Mouse (Mus musculus): ENCODE data around the gene Scrn3. TPM values are rescaled to one million over a fixed set of nuclear protein-coding genes. Genes with fewer than 3 reads are reported as not detected.

Scrn3 gene
- polyA plus RNA-seq, 1 experiment from 2014 or later, result 9.8 TPM

GRCm38 (mm10) chr2:73343701-73344100 lies 31.3 kb downstream of the Scrn3 start:
- no peaks in the 10 kb centered on the region for H3K27me3 ChIP-seq (replicated peaks)
- 96% methylated on average over 5 of the region's 5 CpGs for WGBS
- no peak overlapping the region for H3K4me2 ChIP-seq
- no peak overlapping the region for H3K9ac ChIP-seq (replicated peaks)
- no peaks in the 10 kb centered on the region for H3K36me3 ChIP-seq
- no peak for ATAC-seq (ENCODE audit: low FRiP score)
- 0 out of 2 replicates have a peak, but pooled peaks cover 3% of the 10 kb centered on the region for H3K4me1 ChIP-seq
- no peak overlapping the region for H3K27ac ChIP-seq (replicated peaks)
- no peak overlapping the region for H3K4me3 ChIP-seq (replicated peaks)
- no peaks in the 10 kb centered on the region for H3K9me3 ChIP-seq (replicated peaks)

- Histone ChIP-seq H3K9ac (replicated peaks) (no peak overlapping the region), H3K4me2 (no peak overlapping the region), H3K27ac (replicated peaks) (no peak overlapping the region), H3K9me3 (replicated peaks) (no peaks in the 10 kb centered on the region), H3K4me1 (0 out of 2 replicates have a peak, but pooled peaks cover 3% of the 10 kb centered on the region), H3K27me3 (replicated peaks) (no peaks in the 10 kb centered on the region), H3K36me3 (no peaks in the 10 kb centered on the region), H3K4me3 (replicated peaks) (no peak overlapping the region)
- 90% methylated on average over 4 of the region's 4 CpGs for WGBS
- ATAC-seq (ENCODE audit: low FRiP score), result no peak
Observed at GRCm38 (mm10) chr2:73345204-73345603, 32.8 kb downstream of the Scrn3 start.

- H3K36me3 ChIP-seq, result no peaks in the 10 kb centered on the region
- ATAC-seq (ENCODE audit: low FRiP score), result no peak
- no peak overlapping the region for H3K27ac ChIP-seq (replicated peaks)
- no peak overlapping the region for H3K4me2 ChIP-seq
- 54% methylated on average over 13 of the region's 13 CpGs for WGBS
- H3K4me1 ChIP-seq, result 0 out of 2 replicates have a peak, but pooled peaks cover 3% of the 10 kb centered on the region
- no peaks in the 10 kb centered on the region for H3K27me3 ChIP-seq (replicated peaks)
- H3K9me3 ChIP-seq (replicated peaks), result no peaks in the 10 kb centered on the region
- no peak overlapping the region for H3K9ac ChIP-seq (replicated peaks)
- no peak overlapping the region for H3K4me3 ChIP-seq (replicated peaks)
Observed at GRCm38 (mm10) chr2:73346345-73347086, 34.1 kb downstream of the Scrn3 start.

- Histone ChIP-seq H3K9me3 (replicated peaks) (no peaks in the 10 kb centered on the region), H3K27ac (replicated peaks) (no peak overlapping the region), H3K36me3 (no peaks in the 10 kb centered on the region), H3K27me3 (replicated peaks) (no peaks in the 10 kb centered on the region), H3K9ac (replicated peaks) (no peak overlapping the region), H3K4me3 (replicated peaks) (no peak overlapping the region), H3K4me2 (no peak overlapping the region), H3K4me1 (0 out of 2 replicates have a peak, but pooled peaks cover 3% of the 10 kb centered on the region)
- no peak for ATAC-seq (ENCODE audit: low FRiP score)
- 69% methylated on average over 6 of the region's 6 CpGs for WGBS
Observed at GRCm38 (mm10) chr2:73347136-73347535, 34.7 kb downstream of the Scrn3 start.

- ATAC-seq (ENCODE audit: low FRiP score), result no peak
- H3K4me2 ChIP-seq, result no peak overlapping the region
- H3K9ac ChIP-seq (replicated peaks), result no peak overlapping the region
- H3K27me3 ChIP-seq (replicated peaks), result no peaks in the 10 kb centered on the region
- no peaks in the 10 kb centered on the region for H3K9me3 ChIP-seq (replicated peaks)
- WGBS, result 58% methylated on average over 9 of the region's 9 CpGs
- 0 out of 2 replicates have a peak, but pooled peaks cover 3% of the 10 kb centered on the region for H3K4me1 ChIP-seq
- no peak overlapping the region for H3K4me3 ChIP-seq (replicated peaks)
- no peaks in the 10 kb centered on the region for H3K36me3 ChIP-seq
- no peak overlapping the region for H3K27ac ChIP-seq (replicated peaks)
Observed at GRCm38 (mm10) chr2:73347766-73348165, 35.4 kb downstream of the Scrn3 start.

- Histone ChIP-seq H3K4me1 (0 out of 2 replicates have a peak, but pooled peaks cover 3% of the 10 kb centered on the region), H3K4me2 (no peak overlapping the region), H3K9ac (replicated peaks) (no peak overlapping the region), H3K27ac (replicated peaks) (no peak overlapping the region), H3K36me3 (no peaks in the 10 kb centered on the region), H3K27me3 (replicated peaks) (no peaks in the 10 kb centered on the region), H3K4me3 (replicated peaks) (no peak overlapping the region), H3K9me3 (replicated peaks) (no peaks in the 10 kb centered on the region)
- WGBS, result 90% methylated on average over 6 of the region's 6 CpGs
- ATAC-seq (ENCODE audit: low FRiP score), result no peak
Observed at GRCm38 (mm10) chr2:73348221-73348620, 35.8 kb downstream of the Scrn3 start.

GRCm38 (mm10) chr2:73351496-73351895 lies 39.1 kb downstream of the Scrn3 start:
- no peaks in the 10 kb centered on the region for H3K27me3 ChIP-seq (replicated peaks)
- 56% methylated on average over 5 of the region's 5 CpGs for WGBS
- H3K27ac ChIP-seq (replicated peaks), result no peak overlapping the region
- ATAC-seq (ENCODE audit: low FRiP score), result no peak
- H3K9ac ChIP-seq (replicated peaks), result no peak overlapping the region
- H3K4me2 ChIP-seq, result no peak overlapping the region
- H3K4me1 ChIP-seq, result 0 out of 2 replicates have a peak, but pooled peaks cover 3% of the 10 kb centered on the region
- H3K4me3 ChIP-seq (replicated peaks), result no peak overlapping the region
- peaks cover 8% of the 10 kb centered on the region for H3K36me3 ChIP-seq
- H3K9me3 ChIP-seq (replicated peaks), result no peaks in the 10 kb centered on the region

- no peak overlapping the region for H3K4me3 ChIP-seq (replicated peaks)
- H3K4me1 ChIP-seq, result 0 out of 2 replicates have a peak, but pooled peaks cover 3% of the 10 kb centered on the region
- no peak for ATAC-seq (ENCODE audit: low FRiP score)
- H3K9me3 ChIP-seq (replicated peaks), result no peaks in the 10 kb centered on the region
- H3K4me2 ChIP-seq, result no peak overlapping the region
- peaks cover 13% of the 10 kb centered on the region for H3K36me3 ChIP-seq
- no peak overlapping the region for H3K27ac ChIP-seq (replicated peaks)
- no peak overlapping the region for H3K9ac ChIP-seq (replicated peaks)
- no peaks in the 10 kb centered on the region for H3K27me3 ChIP-seq (replicated peaks)
- WGBS, result 59% methylated on average over 7 of the region's 7 CpGs
Observed at GRCm38 (mm10) chr2:73351927-73352374, 39.5 kb downstream of the Scrn3 start.

GRCm38 (mm10) chr2:73357004-73357403 lies 44.6 kb downstream of the Scrn3 start:
- Histone ChIP-seq H3K27me3 (replicated peaks) (no peaks in the 10 kb centered on the region), H3K4me1 (no peaks in the 10 kb centered on the region), H3K9me3 (replicated peaks) (no peaks in the 10 kb centered on the region), H3K27ac (replicated peaks) (no peak overlapping the region), H3K4me2 (no peak overlapping the region), H3K9ac (replicated peaks) (no peak overlapping the region), H3K36me3 (peaks cover 21% of the 10 kb centered on the region), H3K4me3 (replicated peaks) (no peak overlapping the region)
- ATAC-seq (ENCODE audit: low FRiP score), result no peak
- 79% methylated on average over 18 of the region's 18 CpGs for WGBS

- ATAC-seq (ENCODE audit: low FRiP score), result no peak
- Histone ChIP-seq H3K4me1 (no peaks in the 10 kb centered on the region), H3K4me2 (no peak overlapping the region), H3K27ac (replicated peaks) (no peak overlapping the region), H3K27me3 (replicated peaks) (no peaks in the 10 kb centered on the region), H3K36me3 (peaks cover 30% of the 10 kb centered on the region), H3K4me3 (replicated peaks) (no peak overlapping the region), H3K9me3 (replicated peaks) (no peaks in the 10 kb centered on the region), H3K9ac (replicated peaks) (no peak overlapping the region)
- 97% methylated on average over 5 of the region's 5 CpGs for WGBS
Observed at GRCm38 (mm10) chr2:73359941-73360340, 47.5 kb downstream of the Scrn3 start.

- WGBS, result 84% methylated on average over 2 of the region's 2 CpGs
- Histone ChIP-seq H3K9me3 (replicated peaks) (no peaks in the 10 kb centered on the region), H3K9ac (replicated peaks) (no peak overlapping the region), H3K4me2 (no peak overlapping the region), H3K36me3 (peaks cover 28% of the 10 kb centered on the region), H3K27me3 (replicated peaks) (no peaks in the 10 kb centered on the region), H3K4me3 (replicated peaks) (no peak overlapping the region), H3K4me1 (no peaks in the 10 kb centered on the region), H3K27ac (replicated peaks) (no peak overlapping the region)
- ATAC-seq (ENCODE audit: low FRiP score), result no peak
Observed at GRCm38 (mm10) chr2:73360536-73360935, 48.1 kb downstream of the Scrn3 start.

GRCm38 (mm10) chr2:73363448-73363847 lies 51.0 kb downstream of the Scrn3 start:
- WGBS, result 82% methylated on average over 5 of the region's 5 CpGs
- no peaks in the 10 kb centered on the region for H3K4me1 ChIP-seq
- ATAC-seq (ENCODE audit: low FRiP score), result no peak
- no peak overlapping the region for H3K27ac ChIP-seq (replicated peaks)
- no peaks in the 10 kb centered on the region for H3K27me3 ChIP-seq (replicated peaks)
- H3K36me3 ChIP-seq, result peaks cover 14% of the 10 kb centered on the region
- no peak overlapping the region for H3K4me3 ChIP-seq (replicated peaks)
- H3K9ac ChIP-seq (replicated peaks), result no peak overlapping the region
- no peaks in the 10 kb centered on the region for H3K9me3 ChIP-seq (replicated peaks)
- no peak overlapping the region for H3K4me2 ChIP-seq
